Mouse (Mus musculus): ENCODE results near the gene Nicn1. TPM values are rescaled to one million over a fixed set of nuclear protein-coding genes. Genes with fewer than 3 reads are reported as not detected.

Gene Nicn1
- total and polyA plus RNA-seq, 3 experiments, result 7.4 to 12.9 (median 9.7) TPM

DNA sequence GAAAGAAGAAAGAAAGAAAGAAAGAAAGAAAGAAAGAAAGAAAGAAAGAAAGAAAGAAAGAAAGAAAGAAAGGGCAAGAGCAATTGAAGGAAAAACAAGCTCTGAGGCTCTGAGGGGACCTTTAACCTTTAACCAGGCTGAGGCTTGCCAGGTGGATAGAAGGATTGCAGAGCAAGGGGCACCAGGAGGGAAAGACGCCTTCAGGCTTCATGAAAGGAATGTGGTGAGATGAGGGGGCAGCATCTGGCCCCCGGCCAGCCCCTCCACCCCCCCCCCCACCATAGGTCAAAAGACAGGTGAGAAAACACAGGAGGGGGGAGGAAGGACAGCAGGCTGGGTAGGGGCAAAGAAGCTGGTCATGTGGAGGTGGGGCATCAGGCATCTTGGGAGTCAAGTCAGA, 18.3 kb upstream of the Nicn1 start:
- H3K4me2 ChIP-seq (ENCODE audit: insufficient read depth, low read depth, poor library complexity, severe bottlenecking), result no peak overlapping the region
- 0 out of 4 replicates have a peak, but pooled peaks cover 0 to 3% of the 10 kb centered on the region in 2 experiments for H3K4me1 ChIP-seq (ENCODE audit: control insufficient read depth in 1 of 2, insufficient read depth in 2 of 2)
- dilution Hi-C loops (cut with MboI; ENCODE audit: extremely low pct_ligation_motif_present, extremely low pct_unique_long_range_greater_than_20kb, low sequenced_read_pairs), result no loop called here
- TF ChIP-seq GABPA (IDR thresholded peaks at IDR 0.05; ENCODE audit: insufficient replicate concordance, low read depth, low read length) (no peak), POLR2A (IDR thresholded peaks at IDR 0.05; ENCODE audit: low read depth, low read length) (no peak), TBP (conservative IDR thresholded peaks at IDR 0.05; ENCODE audit: low read depth, low read length) (no peak), CHD1 (IDR thresholded peaks at IDR 0.05; ENCODE audit: low read depth, low read length) (no peak)
- in situ Hi-C loops (cut with MboI; ENCODE audit: low pct_ligation_motif_present, low pct_unique_long_range_greater_than_20kb, low sequenced_read_pairs), result loop anchor here (5.0 kb wide), 1 partner anchor 70 kb away; no protein-coding TSS in a partner anchor
- H3K79me2 ChIP-seq (replicated peaks; ENCODE audit: control insufficient read depth, extremely low read depth, insufficient read depth, poor library complexity, severe bottlenecking), result no peaks in the 10 kb centered on the region
- no peaks in the 10 kb centered on the region for H3K36me3 ChIP-seq (replicated peaks in 1 of 2; ENCODE audit: control insufficient read depth in 1 of 2, insufficient read depth in 1 of 2, low read length in 1 of 2)
- DNase-seq (ENCODE audit: extremely low read depth), result no peak
- H3K27me3 ChIP-seq (replicated peaks), result peaks cover 45% of the 10 kb centered on the region
- no peak overlapping the region for H3K4me3 ChIP-seq (replicated peaks in 1 of 3; ENCODE audit: low read depth in 2 of 3, low read length in 2 of 3, poor library complexity in 1 of 3)
- no peak overlapping the region for H3K27ac ChIP-seq (ENCODE audit: insufficient read depth, low read depth)
- no peaks in the 10 kb centered on the region for H3K9me3 ChIP-seq (replicated peaks; ENCODE audit: low read length)
- H3K9ac ChIP-seq (ENCODE audit: insufficient read depth, low read depth), result no peak overlapping the region

DNA sequence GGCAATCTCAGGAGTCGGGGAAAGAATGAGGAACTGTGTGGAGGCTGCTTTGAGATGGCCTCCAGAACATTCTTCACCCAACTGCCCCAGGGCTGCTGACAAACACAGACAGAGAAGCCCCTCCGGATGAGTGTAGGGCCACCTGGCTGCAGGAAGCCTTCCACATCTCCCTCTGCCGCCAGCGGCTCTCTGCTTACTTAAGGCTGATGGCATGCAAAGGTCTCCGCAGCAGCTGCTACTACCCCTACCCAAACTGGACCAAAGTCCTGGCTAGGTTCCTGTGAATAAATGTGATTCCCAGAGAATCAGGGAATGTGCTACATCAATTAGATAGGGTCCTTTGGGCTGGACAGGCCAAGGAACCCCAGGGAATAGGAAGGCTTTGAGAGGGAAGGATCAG, 17.5 kb upstream of the Nicn1 start:
- Histone ChIP-seq H3K4me1 (ENCODE audit: control insufficient read depth in 1 of 2, insufficient read depth in 2 of 2) (0 out of 4 replicates have a peak, but pooled peaks cover 0 to 3% of the 10 kb centered on the region in 2 experiments), H3K9me3 (replicated peaks; ENCODE audit: low read length) (no peaks in the 10 kb centered on the region), H3K4me3 (replicated peaks in 1 of 3; ENCODE audit: low read depth in 2 of 3, low read length in 2 of 3, poor library complexity in 1 of 3) (no peak overlapping the region), H3K79me2 (replicated peaks; ENCODE audit: control insufficient read depth, extremely low read depth, insufficient read depth, poor library complexity, severe bottlenecking) (no peaks in the 10 kb centered on the region), H3K36me3 (replicated peaks in 1 of 2; ENCODE audit: control insufficient read depth in 1 of 2, insufficient read depth in 1 of 2, low read length in 1 of 2) (no peaks in the 10 kb centered on the region), H3K27me3 (replicated peaks) (peaks cover 45% of the 10 kb centered on the region), H3K27ac (ENCODE audit: insufficient read depth, low read depth) (no peak overlapping the region), H3K4me2 (ENCODE audit: insufficient read depth, low read depth, poor library complexity, severe bottlenecking) (no peak overlapping the region), H3K9ac (ENCODE audit: insufficient read depth, low read depth) (no peak overlapping the region)
- DNase-seq (ENCODE audit: extremely low read depth), result no peak
- no peak for TF ChIP-seq JUND (conservative IDR thresholded peaks at IDR 0.05; ENCODE audit: low read depth, low read length)
- TF ChIP-seq MAZ (IDR thresholded peaks at IDR 0.05; ENCODE audit: low read depth, low read length), result no peak
- TF ChIP-seq TCF12 (IDR thresholded peaks at IDR 0.05; ENCODE audit: low read depth, low read length), result no peak
- no peak for TF ChIP-seq CHD1 (IDR thresholded peaks at IDR 0.05; ENCODE audit: low read depth, low read length)
- no peak for TF ChIP-seq RCOR1 (conservative IDR thresholded peaks at IDR 0.05; ENCODE audit: low read depth, low read length)
- TF ChIP-seq NELFE (IDR thresholded peaks at IDR 0.05; ENCODE audit: low read depth, low read length), result no peak
- TF ChIP-seq ETS1 (conservative IDR thresholded peaks at IDR 0.05; ENCODE audit: low read depth, low read length), result no peak
- no peak for TF ChIP-seq POLR2AphosphoS2 (IDR thresholded peaks at IDR 0.05; ENCODE audit: low read depth, low read length)
- no peak for TF ChIP-seq PAX5 (IDR thresholded peaks at IDR 0.05; ENCODE audit: low read length)
- in situ Hi-C loops (cut with MboI; ENCODE audit: low pct_ligation_motif_present, low pct_unique_long_range_greater_than_20kb, low sequenced_read_pairs), result loop anchor here (5.0 kb wide), 1 partner anchor 70 kb away; no protein-coding TSS in a partner anchor
- dilution Hi-C loops (cut with MboI; ENCODE audit: extremely low pct_ligation_motif_present, extremely low pct_unique_long_range_greater_than_20kb, low sequenced_read_pairs), result no loop called here

DNA sequence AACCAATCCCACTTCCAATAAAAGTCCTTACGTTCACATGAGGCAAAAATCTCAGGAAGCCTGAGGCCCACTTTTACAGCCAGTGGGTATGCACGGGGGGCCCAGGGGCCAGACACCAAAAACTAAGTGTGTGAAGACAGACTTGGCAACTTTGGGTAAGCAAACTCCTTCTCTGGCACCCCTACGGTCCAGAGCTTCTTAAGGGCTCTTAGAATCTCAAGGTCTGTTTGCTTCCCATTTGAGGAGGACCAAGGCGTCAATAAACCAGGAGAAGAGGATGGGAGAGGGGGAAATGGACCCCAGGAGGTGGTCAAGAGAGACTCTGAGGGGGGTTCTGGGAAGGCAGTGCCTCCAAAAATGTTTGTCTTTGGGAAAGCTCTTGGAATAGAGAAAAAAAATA, 16.7 kb upstream of the Nicn1 start:
- Histone ChIP-seq H3K79me2 (replicated peaks; ENCODE audit: control insufficient read depth, extremely low read depth, insufficient read depth, poor library complexity, severe bottlenecking) (no peaks in the 10 kb centered on the region), H3K4me3 (replicated peaks in 1 of 3; ENCODE audit: low read depth in 2 of 3, low read length in 2 of 3, poor library complexity in 1 of 3) (no peak overlapping the region), H3K27ac (ENCODE audit: insufficient read depth, low read depth) (no peak overlapping the region), H3K27me3 (replicated peaks) (peaks cover 45% of the 10 kb centered on the region), H3K9me3 (replicated peaks; ENCODE audit: low read length) (no peaks in the 10 kb centered on the region), H3K4me2 (ENCODE audit: insufficient read depth, low read depth, poor library complexity, severe bottlenecking) (no peak overlapping the region), H3K9ac (ENCODE audit: insufficient read depth, low read depth) (no peak overlapping the region), H3K36me3 (replicated peaks in 1 of 2; ENCODE audit: control insufficient read depth in 1 of 2, insufficient read depth in 1 of 2, low read length in 1 of 2) (no peaks in the 10 kb centered on the region), H3K4me1 (ENCODE audit: control insufficient read depth in 1 of 2, insufficient read depth in 2 of 2) (0 out of 4 replicates have a peak, but pooled peaks cover 0 to 2% of the 10 kb centered on the region in 2 experiments)
- in situ Hi-C loops (cut with MboI; ENCODE audit: low pct_ligation_motif_present, low pct_unique_long_range_greater_than_20kb, low sequenced_read_pairs) (loop anchor here (5.0 kb wide), 1 partner anchor 71 kb away; no protein-coding TSS in a partner anchor), dilution Hi-C loops (cut with MboI; ENCODE audit: extremely low pct_ligation_motif_present, extremely low pct_unique_long_range_greater_than_20kb, low sequenced_read_pairs) (no loop called here)
- no peak for DNase-seq (ENCODE audit: extremely low read depth)
- TF ChIP-seq ZC3H11A (IDR thresholded peaks at IDR 0.05; ENCODE audit: low read depth, low read length) (no peak), JUND (conservative IDR thresholded peaks at IDR 0.05; ENCODE audit: low read depth, low read length) (no peak)

Measured in CH12.LX (cell line).